Mouse (Mus musculus) lung, postnatal 25 days (tissue): ENCODE data around the gene Exoc8.

Experiments used
- DNase-seq: peaks from one replicate; pipeline ENCODE4 v3.0.0; 2022; ENCODE audit warnings: low spot score

The Exoc8 gene

GRCm38 (mm10) chr8:124845131-124845530, 52.4 kb downstream of the Exoc8 start:
- DNase-seq, result peak; percentile 77
